Mouse (Mus musculus): ENCODE measurements around the gene Ick. TPM values are rescaled to one million over a fixed set of nuclear protein-coding genes. Genes with fewer than 3 reads are reported as not detected.

Gene Ick
- total RNA-seq, 2 experiments from 2014 or later: 13.7 to 15.3 TPM

Other genes with a start within 250 kb of the Ick start
- gene Elovl5, start 191.8 kb upstream of the Ick start, total RNA-seq (2021): 10 to 100 TPM; 28.8 to 35.2 TPM
- gene Gcm1, start 57.3 kb upstream of the Ick start, total RNA-seq (2021): not detected
- gene Fbxo9, start 127 bp upstream of the Ick start, total RNA-seq (2021): 10 to 100 TPM; 49.9 to 52.5 TPM
- 10 to 100 TPM; 88.6 to 98.7 TPM for gene Gsta4, start 73.6 kb downstream of the Ick start, total RNA-seq (2021)
- 1 to 10 TPM in 1 of 2 experiments, not detected in 1; 1.1 TPM for gene Gsta1, start 121.5 kb downstream of the Ick start, total RNA-seq (2021)
- 1 to 10 TPM; 1.0 to 1.2 TPM for gene Gm3776, start 147.9 kb downstream of the Ick start, total RNA-seq (2021)
- not detected for gene Gm10639, start 180.7 kb downstream of the Ick start, total RNA-seq (2021)
- not detected for gene Omt2a, start 205.6 kb downstream of the Ick start, total RNA-seq (2021)
- not detected for gene Omt2b, start 218.4 kb downstream of the Ick start, total RNA-seq (2021)
- under 1 TPM in 1 of 2 experiments, not detected in 1; 0.46 TPM for gene Gsta2, start 246.6 kb downstream of the Ick start, total RNA-seq (2021)

All from heart, postnatal 36 days (tissue).